Mouse (Mus musculus): Measurements from ENCODE around the gene Olfr1342. TPM values are rescaled to one million over a fixed set of nuclear protein-coding genes. Genes with fewer than 3 reads are reported as not detected.

Olfr1342 gene
- total and polyA plus RNA-seq, 2 experiments from 2014 or later: not detected

GRCm38 (mm10) chr4:118721742-118722483 is 29.4 kb upstream of the Olfr1342 start:
- TF ChIP-seq CTCF (IDR thresholded peaks at IDR 0.05; ENCODE audit: low read depth) (no peak), EP300 (IDR thresholded peaks at IDR 0.05; ENCODE audit: low read depth) (no peak)
- Histone ChIP-seq H3K9ac (replicated peaks; ENCODE audit: low read depth, low read length) (no peak overlapping the region), H3K4me2 (ENCODE audit: low read depth, low read length) (no peak overlapping the region), H3K4me1 (ENCODE audit: control insufficient read depth, insufficient read depth) (no peaks in the 10 kb centered on the region), H3K4me3 (ENCODE audit: low read depth, low read length) (no peak overlapping the region), H3K36me3 (replicated peaks; ENCODE audit: control insufficient read depth, insufficient read depth, low read length) (no peaks in the 10 kb centered on the region), H3K9me3 (replicated peaks; ENCODE audit: control insufficient read depth, low read length) (no peaks in the 10 kb centered on the region), H3K27me3 (ENCODE audit: control insufficient read depth, insufficient read depth, low read length) (no peaks in the 10 kb centered on the region), H3K27ac (ENCODE audit: low read depth) (no peak overlapping the region)
- WGBS: 48% methylated on average over 10 of the region's 10 CpGs
- DNase-seq (ENCODE audit: low spot score) (no peak), ATAC-seq (ENCODE audit: insufficient read depth, low read depth) (no peak)

GRCm38 (mm10) chr4:118719838-118720237 is 27.3 kb upstream of the Olfr1342 start, which contains the start of gene Olfr1340:
Olfr1340 (plus strand) TSS chr4:118720138.
- no peaks in the 10 kb centered on the region for H3K36me3 ChIP-seq (replicated peaks; ENCODE audit: control insufficient read depth, insufficient read depth, low read length)
- H3K27me3 ChIP-seq (ENCODE audit: control insufficient read depth, insufficient read depth, low read length): no peaks in the 10 kb centered on the region
- DNase-seq (ENCODE audit: low spot score) (no peak), ATAC-seq (ENCODE audit: insufficient read depth, low read depth) (no peak)
- no peak within 1 kb of the TSS for H3K27ac ChIP-seq (ENCODE audit: low read depth)
- H3K4me1 ChIP-seq (ENCODE audit: control insufficient read depth, insufficient read depth): no peaks in the 10 kb centered on the region
- no peak within 1 kb of the TSS for H3K9ac ChIP-seq (replicated peaks; ENCODE audit: low read depth, low read length)
- H3K4me3 ChIP-seq (ENCODE audit: low read depth, low read length): no peak within 1 kb of the TSS
- no peaks in the 10 kb centered on the region for H3K9me3 ChIP-seq (replicated peaks; ENCODE audit: control insufficient read depth, low read length)
- TF ChIP-seq EP300 (IDR thresholded peaks at IDR 0.05; ENCODE audit: low read depth): no peak
- TF ChIP-seq CTCF (IDR thresholded peaks at IDR 0.05; ENCODE audit: low read depth): no peak
- H3K4me2 ChIP-seq (ENCODE audit: low read depth, low read length): no peak within 1 kb of the TSS

DNA sequence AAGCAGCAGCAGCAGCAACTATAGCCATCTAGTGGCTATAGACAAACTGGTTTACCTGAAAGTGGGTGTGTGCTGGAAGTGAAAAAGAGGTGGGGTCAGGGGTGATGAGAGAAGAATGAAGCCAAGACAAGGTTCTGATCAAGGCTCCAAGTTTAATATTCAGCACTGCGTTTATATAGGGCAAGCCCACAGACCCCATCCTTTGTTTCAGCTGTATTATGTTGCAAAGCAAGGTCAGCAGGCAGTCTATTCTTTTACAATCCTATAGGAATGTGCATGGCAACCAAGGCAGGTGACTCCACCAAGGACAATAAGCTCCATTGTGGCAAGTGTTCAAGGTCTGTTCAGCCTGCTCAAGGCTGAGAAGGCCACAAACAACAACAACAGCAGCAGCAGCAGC is 19.1 kb upstream of the Olfr1342 start:
- no peak for ATAC-seq (ENCODE audit: insufficient read depth, low read depth)
- Histone ChIP-seq H3K4me3 (ENCODE audit: low read depth, low read length) (no peak overlapping the region), H3K9ac (replicated peaks; ENCODE audit: low read depth, low read length) (no peak overlapping the region), H3K4me2 (ENCODE audit: low read depth, low read length) (no peak overlapping the region), H3K4me1 (ENCODE audit: control insufficient read depth, insufficient read depth) (no peaks in the 10 kb centered on the region), H3K27ac (ENCODE audit: low read depth) (no peak overlapping the region), H3K9me3 (replicated peaks; ENCODE audit: control insufficient read depth, low read length) (no peaks in the 10 kb centered on the region), H3K36me3 (replicated peaks; ENCODE audit: control insufficient read depth, insufficient read depth, low read length) (no peaks in the 10 kb centered on the region), H3K27me3 (ENCODE audit: control insufficient read depth, insufficient read depth, low read length) (no peaks in the 10 kb centered on the region)
- WGBS: 63% methylated on average over 1 of the region's 1 CpGs
- TF ChIP-seq EP300 (IDR thresholded peaks at IDR 0.05; ENCODE audit: low read depth) (no peak), CTCF (IDR thresholded peaks at IDR 0.05; ENCODE audit: low read depth) (no peak)
- DNase-seq (ENCODE audit: low spot score): no peak

GRCm38 (mm10) chr4:118708086-118708485 is 15.5 kb upstream of the Olfr1342 start:
- Histone ChIP-seq H3K27me3 (ENCODE audit: control insufficient read depth, insufficient read depth, low read length) (no peaks in the 10 kb centered on the region), H3K4me2 (ENCODE audit: low read depth, low read length) (no peak overlapping the region), H3K4me1 (ENCODE audit: control insufficient read depth, insufficient read depth) (no peaks in the 10 kb centered on the region), H3K9ac (replicated peaks; ENCODE audit: low read depth, low read length) (no peak overlapping the region), H3K27ac (ENCODE audit: low read depth) (no peak overlapping the region), H3K9me3 (replicated peaks; ENCODE audit: control insufficient read depth, low read length) (no peaks in the 10 kb centered on the region), H3K36me3 (replicated peaks; ENCODE audit: control insufficient read depth, insufficient read depth, low read length) (no peaks in the 10 kb centered on the region), H3K4me3 (ENCODE audit: low read depth, low read length) (no peak overlapping the region)
- TF ChIP-seq CTCF (IDR thresholded peaks at IDR 0.05; ENCODE audit: low read depth): no peak
- TF ChIP-seq EP300 (IDR thresholded peaks at IDR 0.05; ENCODE audit: low read depth): no peak
- WGBS: 75% methylated on average over 5 of the region's 5 CpGs
- DNase-seq (ENCODE audit: low spot score) (no peak), ATAC-seq (ENCODE audit: insufficient read depth, low read depth) (no peak)

DNA sequence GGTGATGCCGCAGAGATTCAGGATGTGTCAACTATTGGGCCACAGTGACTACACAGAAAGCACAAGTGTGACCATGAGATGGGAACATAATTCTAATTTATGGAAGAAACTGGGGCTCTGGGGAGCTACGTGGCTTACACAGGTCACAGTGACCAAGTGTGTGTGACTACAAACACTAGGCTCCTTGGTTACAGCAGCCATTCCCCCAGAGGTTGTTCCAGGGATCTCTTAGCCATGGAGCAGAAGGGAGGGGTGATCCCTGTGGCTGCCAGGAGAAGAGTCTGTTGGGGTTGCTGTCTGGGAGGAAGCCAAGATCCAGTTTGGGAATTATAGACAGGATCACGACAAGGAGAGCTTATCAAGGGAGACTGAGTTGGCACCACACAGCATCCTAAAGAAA is 10.7 kb upstream of the Olfr1342 start, which contains the start of gene Olfr1341:
Gene Olfr1341, plus strand, starts transcription at position 301 of the 400 bp plus-strand sequence.
- Histone ChIP-seq H3K36me3 (replicated peaks; ENCODE audit: control insufficient read depth, insufficient read depth, low read length) (no peaks in the 10 kb centered on the region), H3K4me3 (ENCODE audit: low read depth, low read length) (no peak within 1 kb of the TSS), H3K27ac (ENCODE audit: low read depth) (no peak within 1 kb of the TSS), H3K9ac (replicated peaks; ENCODE audit: low read depth, low read length) (no peak within 1 kb of the TSS), H3K4me1 (ENCODE audit: control insufficient read depth, insufficient read depth) (no peaks in the 10 kb centered on the region), H3K4me2 (ENCODE audit: low read depth, low read length) (no peak within 1 kb of the TSS), H3K9me3 (replicated peaks; ENCODE audit: control insufficient read depth, low read length) (no peaks in the 10 kb centered on the region), H3K27me3 (ENCODE audit: control insufficient read depth, insufficient read depth, low read length) (no peaks in the 10 kb centered on the region)
- TF ChIP-seq CTCF (IDR thresholded peaks at IDR 0.05; ENCODE audit: low read depth) (no peak), EP300 (IDR thresholded peaks at IDR 0.05; ENCODE audit: low read depth) (no peak)
- no peak for DNase-seq (ENCODE audit: low spot score)
- ATAC-seq (ENCODE audit: insufficient read depth, low read depth): no peak
- WGBS: 51% methylated on average over 3 of the region's 3 CpGs

DNA sequence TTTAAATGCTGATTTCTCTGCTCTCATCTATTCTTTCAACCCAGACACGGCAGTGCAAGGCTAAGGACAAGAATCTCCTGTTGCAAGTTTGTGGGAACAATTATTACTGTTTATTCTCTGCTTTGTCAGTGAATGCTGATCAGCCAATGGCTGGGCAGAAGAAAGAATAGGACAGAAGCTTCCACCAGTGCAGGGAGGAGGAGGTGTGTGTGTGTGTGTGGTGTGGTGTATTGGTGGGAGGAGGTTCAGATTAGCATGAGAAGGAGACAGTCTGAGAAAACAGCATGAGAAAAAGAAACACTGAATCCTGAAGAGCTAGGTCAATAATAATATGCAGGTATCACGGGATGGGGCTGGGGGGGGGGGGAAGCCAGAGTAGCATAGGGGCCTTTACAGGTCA is 1.3 kb upstream of the Olfr1342 start:
- no peaks in the 10 kb centered on the region for H3K36me3 ChIP-seq (replicated peaks; ENCODE audit: control insufficient read depth, insufficient read depth, low read length)
- WGBS: 50% methylated on average over 2 of the region's 2 CpGs
- no peak overlapping the region for H3K9ac ChIP-seq (replicated peaks; ENCODE audit: low read depth, low read length)
- H3K4me3 ChIP-seq (ENCODE audit: low read depth, low read length): no peak overlapping the region
- H3K27me3 ChIP-seq (ENCODE audit: control insufficient read depth, insufficient read depth, low read length): no peaks in the 10 kb centered on the region
- H3K4me1 ChIP-seq (ENCODE audit: control insufficient read depth, insufficient read depth): no peaks in the 10 kb centered on the region
- no peak for ATAC-seq (ENCODE audit: insufficient read depth, low read depth)
- no peak overlapping the region for H3K27ac ChIP-seq (ENCODE audit: low read depth)
- H3K4me2 ChIP-seq (ENCODE audit: low read depth, low read length): no peak overlapping the region
- H3K9me3 ChIP-seq (replicated peaks; ENCODE audit: control insufficient read depth, low read length): no peaks in the 10 kb centered on the region
- TF ChIP-seq EP300 (IDR thresholded peaks at IDR 0.05; ENCODE audit: low read depth): no peak
- no peak for TF ChIP-seq CTCF (IDR thresholded peaks at IDR 0.05; ENCODE audit: low read depth)
- DNase-seq (ENCODE audit: low spot score): no peak
